Mouse (Mus musculus) kidney, adult 11 months (tissue): ENCODE data around the gene Bnc2.

ENCODE experiments used
- DNase-seq: peaks from one replicate; pipeline ENCODE4 v3.0.0; 2022

The Bnc2 gene

GRCm38 (mm10) chr4:84310851-84311250 lies 364.2 kb downstream of the Bnc2 start:
- DNase-seq = no peak

GRCm38 (mm10) chr4:84308226-84308862 lies 366.7 kb downstream of the Bnc2 start:
- no peak for DNase-seq

GRCm38 (mm10) chr4:84306928-84307606 lies 368.0 kb downstream of the Bnc2 start:
- DNase-seq = no peak

GRCm38 (mm10) chr4:84302949-84303348 lies 372.1 kb downstream of the Bnc2 start:
- no peak for DNase-seq

GRCm38 (mm10) chr4:84285153-84285552 lies 389.9 kb downstream of the Bnc2 start:
- DNase-seq = no peak

- no peak for DNase-seq
These were observed 392.4 kb downstream of the Bnc2 start for GRCm38 (mm10) chr4:84282651-84283050.

GRCm38 (mm10) chr4:84278156-84278555 lies 396.9 kb downstream of the Bnc2 start:
- DNase-seq = no peak

- no peak for DNase-seq
These were observed 399.0 kb downstream of the Bnc2 start for GRCm38 (mm10) chr4:84276081-84276480.

GRCm38 (mm10) chr4:84274158-84274557 lies 400.9 kb downstream of the Bnc2 start:
- no peak for DNase-seq

GRCm38 (mm10) chr4:84272867-84273266 lies 402.2 kb downstream of the Bnc2 start:
- no peak for DNase-seq

GRCm38 (mm10) chr4:84269845-84270244 lies 405.2 kb downstream of the Bnc2 start:
- DNase-seq = no peak

GRCm38 (mm10) chr4:84247356-84247755 lies 427.7 kb downstream of the Bnc2 start:
- DNase-seq = no peak

- DNase-seq = no peak
These were observed 442.7 kb downstream of the Bnc2 start for GRCm38 (mm10) chr4:84232346-84232745.

- no peak for DNase-seq
These were observed 443.8 kb downstream of the Bnc2 start for GRCm38 (mm10) chr4:84231251-84231650.

GRCm38 (mm10) chr4:84229189-84229960 lies 445.7 kb downstream of the Bnc2 start:
- peak; percentile 39 for DNase-seq

- DNase-seq = no peak
These were observed 446.5 kb downstream of the Bnc2 start for GRCm38 (mm10) chr4:84228551-84228950.
